Mouse (Mus musculus): ENCODE results near the gene L3mbtl2. TPM values are rescaled to one million over a fixed set of nuclear protein-coding genes. Genes with fewer than 3 reads are reported as not detected.

L3mbtl2 gene
- total RNA-seq, 4 experiments from 2014 or later, result 40.6 to 47.3 (median 43.7) TPM

GRCm38 (mm10) chr15:81708991-81709390 lies 45.3 kb downstream of the L3mbtl2 start:
- no peak for DNase-seq (ENCODE audit: low spot score in 2 of 2)

GRCm38 (mm10) chr15:81709686-81710085 lies 46.0 kb downstream of the L3mbtl2 start:
- DNase-seq (ENCODE audit: low spot score in 2 of 2), result no peak

GRCm38 (mm10) chr15:81710801-81711200 lies 47.1 kb downstream of the L3mbtl2 start:
- DNase-seq (ENCODE audit: low spot score in 2 of 2), result no peak

GRCm38 (mm10) chr15:81713742-81714141 lies 50.1 kb downstream of the L3mbtl2 start:
- DNase-seq (ENCODE audit: low spot score in 2 of 2), result no peak

- DNase-seq (ENCODE audit: low spot score in 2 of 2), result peak; percentile 41 to 47
Observed at GRCm38 (mm10) chr15:81718336-81719138, 54.8 kb downstream of the L3mbtl2 start.

GRCm38 (mm10) chr15:81719139-81719531 lies 55.4 kb downstream of the L3mbtl2 start:
- no peak for DNase-seq (ENCODE audit: low spot score in 2 of 2)

GRCm38 (mm10) chr15:81722361-81722760 lies 58.7 kb downstream of the L3mbtl2 start:
- no peak for DNase-seq (ENCODE audit: low spot score in 2 of 2)

GRCm38 (mm10) chr15:81723653-81724052 lies 60.0 kb downstream of the L3mbtl2 start:
- DNase-seq (ENCODE audit: low spot score in 2 of 2), result no peak

- DNase-seq (ENCODE audit: low spot score in 2 of 2), result no peak
Observed at GRCm38 (mm10) chr15:81725965-81726364, 62.3 kb downstream of the L3mbtl2 start.

- DNase-seq (ENCODE audit: low spot score in 2 of 2), result peak; percentile 40 to 46
Observed at GRCm38 (mm10) chr15:81729241-81729791, 65.6 kb downstream of the L3mbtl2 start.

- DNase-seq (ENCODE audit: low spot score in 2 of 2), result peak; percentile 99
Observed at GRCm38 (mm10) chr15:81729792-81730635, 66.3 kb downstream of the L3mbtl2 start.

GRCm38 (mm10) chr15:81735075-81735474 lies 71.4 kb downstream of the L3mbtl2 start:
- no peak for DNase-seq (ENCODE audit: low spot score in 2 of 2)

Other genes starting within 250 kb of the L3mbtl2 start
- 100 to 1,000 TPM; 129 to 138 (median 132) TPM for gene Rbx1, start 197.6 kb upstream of the L3mbtl2 start, total RNA-seq (2022)
- 10 to 100 TPM; 64.5 to 80.0 (median 74.6) TPM for gene Ep300, start 78.5 kb upstream of the L3mbtl2 start, total RNA-seq (2022)
- gene Chadl, start 33.4 kb downstream of the L3mbtl2 start, total RNA-seq (2022), result 10 to 100 TPM in 3 of 4 experiments, 1 to 10 TPM in 1; 9.9 to 14.4 (median 10.6) TPM
- 100 to 1,000 TPM; 123 to 147 (median 135) TPM for gene Zc3h7b, start 81.2 kb downstream of the L3mbtl2 start, total RNA-seq (2022)
- 100 to 1,000 TPM; 157 to 176 (median 168) TPM for gene Rangap1, start 81.6 kb downstream of the L3mbtl2 start, total RNA-seq (2022)
- 100 to 1,000 TPM; 227 to 350 (median 284) TPM for gene Tef, start 138.5 kb downstream of the L3mbtl2 start, total RNA-seq (2022)
- 10 to 100 TPM; 24.8 to 39.6 (median 30.6) TPM for gene Tob2, start 194.9 kb downstream of the L3mbtl2 start, total RNA-seq (2022)
- 10 to 100 TPM; 35.7 to 44.3 (median 36.7) TPM for gene Phf5a, start 208.0 kb downstream of the L3mbtl2 start, total RNA-seq (2022)
- 100 to 1,000 TPM; 456 to 502 (median 473) TPM for gene Aco2, start 208.4 kb downstream of the L3mbtl2 start, total RNA-seq (2022)

Measured in layer of hippocampus, adult 8-10 months (tissue).